In the genomic region with DNA sequence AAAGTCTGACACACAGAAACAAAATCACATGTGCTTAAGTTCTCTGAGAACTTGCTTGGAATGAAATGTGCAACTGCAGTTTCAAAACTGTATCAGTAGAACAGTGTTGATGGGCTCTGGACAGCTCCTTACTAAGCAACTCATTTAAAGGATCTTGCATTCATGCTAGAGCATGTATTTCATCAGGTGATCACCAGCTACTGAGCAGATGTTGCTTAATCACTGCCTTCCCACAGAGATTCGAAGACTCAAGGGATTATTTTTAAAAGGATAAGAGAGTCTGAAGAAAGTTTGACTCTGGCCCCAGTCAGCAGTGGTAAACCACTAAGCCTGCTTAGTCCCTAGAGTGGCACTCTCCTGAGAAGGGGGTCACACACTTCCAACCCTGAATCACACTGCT, we compare ENCODE assay signal across 10 mouse cellular contexts.
"Had no signal": no experiment of that assay in that cellular context is flagged by ENCODE, and none has a peak within 500 bp of the region (broad histone marks: within the 10 kb centered on the region; RNA-seq: fewer than 3 reads in every experiment).

No protein-coding gene starts in this region.

- DNase-seq: kidney, postnatal 25 days; layer of hippocampus, postnatal 36 days; lung, adult 18-20 months; lung, postnatal 36 days; midbrain, embryonic 14.5 days; right cerebral cortex, adult 18-20 months; right cerebral cortex, postnatal 25 days; thymus, postnatal 4 days had no signal

- H3K27me3 ChIP-seq: limb, embryonic 13.5 days; neural tube, embryonic 13.5 days had no signal
